Mouse (Mus musculus): ENCODE results near the gene Tas2r143. TPM values are rescaled to one million over a fixed set of nuclear protein-coding genes. Genes with fewer than 3 reads are reported as not detected.

Tas2r143 gene
- polyA plus RNA-seq, 1 experiment, result not detected

GRCm38 (mm10) chr6:42362497-42362896 is 37.5 kb upstream of the Tas2r143 start:
- H3K27ac ChIP-seq (ENCODE audit: insufficient read depth, low read depth, low read length), result no peak overlapping the region
- no peak for TF ChIP-seq CTCF (IDR thresholded peaks at IDR 0.05; ENCODE audit: insufficient read depth, low read depth, low read length)
- TF ChIP-seq POLR2A (IDR thresholded peaks at IDR 0.05; ENCODE audit: insufficient read depth, low read depth, low read length), result no peak
- no peak overlapping the region for H3K4me3 ChIP-seq (ENCODE audit: insufficient read depth, low read depth, low read length)
- 68% methylated on average over 1 of the region's 1 CpGs for WGBS
- H3K4me1 ChIP-seq (ENCODE audit: control insufficient read depth, insufficient read depth, low read length), result peaks cover 3% of the 10 kb centered on the region

GRCm38 (mm10) chr6:42362974-42363373 is 37.1 kb upstream of the Tas2r143 start:
- Histone ChIP-seq H3K27ac (ENCODE audit: insufficient read depth, low read depth, low read length) (no peak overlapping the region), H3K4me1 (ENCODE audit: control insufficient read depth, insufficient read depth, low read length) (peaks cover 3% of the 10 kb centered on the region; the same call in 1 of the 2 replicates), H3K4me3 (ENCODE audit: insufficient read depth, low read depth, low read length) (no peak overlapping the region)
- TF ChIP-seq POLR2A (IDR thresholded peaks at IDR 0.05; ENCODE audit: insufficient read depth, low read depth, low read length), result no peak
- no peak for TF ChIP-seq CTCF (IDR thresholded peaks at IDR 0.05; ENCODE audit: insufficient read depth, low read depth, low read length)
- 67% methylated on average over 3 of the region's 3 CpGs for WGBS

GRCm38 (mm10) chr6:42364066-42364465 is 36.0 kb upstream of the Tas2r143 start:
- Histone ChIP-seq H3K27ac (ENCODE audit: insufficient read depth, low read depth, low read length) (no peak overlapping the region), H3K4me1 (ENCODE audit: control insufficient read depth, insufficient read depth, low read length) (peaks cover 3% of the 10 kb centered on the region; the same call in 1 of the 2 replicates), H3K4me3 (ENCODE audit: insufficient read depth, low read depth, low read length) (no peak overlapping the region)
- TF ChIP-seq POLR2A (IDR thresholded peaks at IDR 0.05; ENCODE audit: insufficient read depth, low read depth, low read length), result no peak
- TF ChIP-seq CTCF (IDR thresholded peaks at IDR 0.05; ENCODE audit: insufficient read depth, low read depth, low read length), result no peak
- 93% methylated on average over 4 of the region's 4 CpGs for WGBS

- WGBS, result 95% methylated on average over 15 of the region's 15 CpGs
- H3K4me3 ChIP-seq (ENCODE audit: insufficient read depth, low read depth, low read length), result no peak overlapping the region
- peaks cover 3% of the 10 kb centered on the region; the same call in 1 of the 2 replicates for H3K4me1 ChIP-seq (ENCODE audit: control insufficient read depth, insufficient read depth, low read length)
- no peak for TF ChIP-seq POLR2A (IDR thresholded peaks at IDR 0.05; ENCODE audit: insufficient read depth, low read depth, low read length)
- TF ChIP-seq CTCF (IDR thresholded peaks at IDR 0.05; ENCODE audit: insufficient read depth, low read depth, low read length), result no peak
- H3K27ac ChIP-seq (ENCODE audit: insufficient read depth, low read depth, low read length), result no peak overlapping the region
Observed at GRCm38 (mm10) chr6:42364607-42365006, 35.4 kb upstream of the Tas2r143 start.

GRCm38 (mm10) chr6:42365215-42365614 is 34.8 kb upstream of the Tas2r143 start:
- TF ChIP-seq CTCF (IDR thresholded peaks at IDR 0.05; ENCODE audit: insufficient read depth, low read depth, low read length), result no peak
- TF ChIP-seq POLR2A (IDR thresholded peaks at IDR 0.05; ENCODE audit: insufficient read depth, low read depth, low read length), result no peak
- H3K27ac ChIP-seq (ENCODE audit: insufficient read depth, low read depth, low read length), result no peak overlapping the region
- no peak overlapping the region for H3K4me3 ChIP-seq (ENCODE audit: insufficient read depth, low read depth, low read length)
- WGBS, result 94% methylated on average over 6 of the region's 6 CpGs
- peaks cover 3% of the 10 kb centered on the region; the same call in 1 of the 2 replicates for H3K4me1 ChIP-seq (ENCODE audit: control insufficient read depth, insufficient read depth, low read length)

GRCm38 (mm10) chr6:42369870-42370269 is 30.2 kb upstream of the Tas2r143 start:
- WGBS, result 35% methylated on average over 3 of the region's 3 CpGs
- H3K4me1 ChIP-seq (ENCODE audit: control insufficient read depth, insufficient read depth, low read length), result peaks cover 18% of the 10 kb centered on the region
- no peak for TF ChIP-seq CTCF (IDR thresholded peaks at IDR 0.05; ENCODE audit: insufficient read depth, low read depth, low read length)
- no peak for TF ChIP-seq POLR2A (IDR thresholded peaks at IDR 0.05; ENCODE audit: insufficient read depth, low read depth, low read length)
- no peak overlapping the region for H3K27ac ChIP-seq (ENCODE audit: insufficient read depth, low read depth, low read length)
- no peak overlapping the region for H3K4me3 ChIP-seq (ENCODE audit: insufficient read depth, low read depth, low read length)

GRCm38 (mm10) chr6:42370630-42371363 is 29.2 kb upstream of the Tas2r143 start:
- no peak overlapping the region for H3K4me3 ChIP-seq (ENCODE audit: insufficient read depth, low read depth, low read length)
- WGBS, result 77% methylated on average over 4 of the region's 4 CpGs
- H3K4me1 ChIP-seq (ENCODE audit: control insufficient read depth, insufficient read depth, low read length), result peaks cover 18% of the 10 kb centered on the region
- no peak for TF ChIP-seq CTCF (IDR thresholded peaks at IDR 0.05; ENCODE audit: insufficient read depth, low read depth, low read length)
- no peak for TF ChIP-seq POLR2A (IDR thresholded peaks at IDR 0.05; ENCODE audit: insufficient read depth, low read depth, low read length)
- H3K27ac ChIP-seq (ENCODE audit: insufficient read depth, low read depth, low read length), result no peak overlapping the region

GRCm38 (mm10) chr6:42372001-42372400 is 28.0 kb upstream of the Tas2r143 start:
- Histone ChIP-seq H3K4me1 (ENCODE audit: control insufficient read depth, insufficient read depth, low read length) (peaks cover 18% of the 10 kb centered on the region), H3K4me3 (ENCODE audit: insufficient read depth, low read depth, low read length) (no peak overlapping the region), H3K27ac (ENCODE audit: insufficient read depth, low read depth, low read length) (no peak overlapping the region)
- no peak for TF ChIP-seq POLR2A (IDR thresholded peaks at IDR 0.05; ENCODE audit: insufficient read depth, low read depth, low read length)
- TF ChIP-seq CTCF (IDR thresholded peaks at IDR 0.05; ENCODE audit: insufficient read depth, low read depth, low read length), result no peak
- WGBS, result 23% methylated on average over 3 of the region's 3 CpGs

GRCm38 (mm10) chr6:42372421-42372815 is 27.6 kb upstream of the Tas2r143 start:
- H3K27ac ChIP-seq (ENCODE audit: insufficient read depth, low read depth, low read length), result no peak overlapping the region
- WGBS, result 30% methylated on average over 9 of the region's 9 CpGs
- TF ChIP-seq CTCF (IDR thresholded peaks at IDR 0.05; ENCODE audit: insufficient read depth, low read depth, low read length) (no peak), POLR2A (IDR thresholded peaks at IDR 0.05; ENCODE audit: insufficient read depth, low read depth, low read length) (no peak)
- H3K4me1 ChIP-seq (ENCODE audit: control insufficient read depth, insufficient read depth, low read length), result peaks cover 18% of the 10 kb centered on the region
- H3K4me3 ChIP-seq (ENCODE audit: insufficient read depth, low read depth, low read length), result no peak overlapping the region

Data from olfactory bulb, adult 2 months (tissue).